Mouse (Mus musculus): ENCODE data around the gene Aebp2. TPM values are rescaled to one million over a fixed set of nuclear protein-coding genes. Genes with fewer than 3 reads are reported as not detected.
"Not testable (repeated sequence)": the region's sequence is repeated elsewhere in the genome, so short reads cannot be mapped to it uniquely, and the experiment has no call there.

Aebp2 gene
- total RNA-seq, 2 experiments from 2014 or later, result 63.1 TPM

- no peak for DNase-seq (ENCODE audit: low spot score in 2 of 2)
These were observed 27.3 kb downstream of the Aebp2 start for GRCm38 (mm10) chr6:140649812-140650211.

GRCm38 (mm10) chr6:140651923-140652322 is 29.5 kb downstream of the Aebp2 start:
- DNase-seq (ENCODE audit: low spot score in 2 of 2), result no peak

- DNase-seq (ENCODE audit: low spot score in 2 of 2), result no peak
These were observed 33.0 kb downstream of the Aebp2 start for GRCm38 (mm10) chr6:140655451-140655850.

DNA sequence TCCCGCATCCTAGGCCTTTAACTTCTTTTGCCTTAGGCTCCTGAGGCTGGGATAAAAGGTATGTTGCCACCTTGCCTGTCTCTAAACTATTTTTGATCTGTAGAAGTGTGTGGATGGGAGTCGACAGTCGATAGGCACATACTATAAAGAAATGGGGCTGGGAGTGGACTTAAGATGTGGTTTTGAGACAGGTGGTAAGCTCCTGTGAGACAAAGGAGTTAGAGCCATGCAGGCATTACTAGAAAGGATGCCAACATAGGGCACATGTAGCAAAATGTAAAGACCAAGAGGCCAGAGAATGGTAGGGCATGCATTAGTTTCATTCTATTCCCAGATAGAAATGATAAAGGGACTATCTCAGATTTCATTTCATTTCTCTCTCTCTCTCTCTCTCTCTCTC is 34.5 kb downstream of the Aebp2 start:
- DNase-seq (ENCODE audit: low spot score in 2 of 2), result no peak

- no peak for DNase-seq (ENCODE audit: low spot score in 2 of 2)
These were observed 35.6 kb downstream of the Aebp2 start for GRCm38 (mm10) chr6:140657920-140658522.

- no peak for DNase-seq (ENCODE audit: low spot score in 2 of 2)
These were observed 38.6 kb downstream of the Aebp2 start for GRCm38 (mm10) chr6:140661111-140661510.

DNA sequence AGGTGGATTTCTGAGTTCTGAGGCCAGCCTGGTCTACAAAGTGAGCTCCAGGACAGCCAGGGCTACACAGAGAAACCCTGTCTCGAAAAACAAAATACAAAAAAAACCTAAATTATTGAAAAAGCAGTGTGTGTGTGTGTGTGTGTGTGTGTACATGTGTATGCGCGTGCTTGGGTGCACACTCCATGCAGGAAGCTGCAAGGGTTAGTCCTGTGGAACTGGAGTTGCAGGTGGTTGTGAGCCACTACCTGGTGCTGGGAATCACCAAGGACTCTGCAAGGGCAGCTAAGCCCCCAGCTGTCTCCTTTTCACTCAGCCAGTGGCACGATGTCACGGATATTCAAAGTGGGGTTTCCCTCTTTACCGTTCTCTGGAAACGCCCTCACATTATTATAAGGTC is 39.3 kb downstream of the Aebp2 start:
- no peak for DNase-seq (ENCODE audit: low spot score in 2 of 2)

- DNase-seq (ENCODE audit: low spot score in 2 of 2), result no peak
These were observed 39.8 kb downstream of the Aebp2 start for GRCm38 (mm10) chr6:140662290-140662689.

DNA sequence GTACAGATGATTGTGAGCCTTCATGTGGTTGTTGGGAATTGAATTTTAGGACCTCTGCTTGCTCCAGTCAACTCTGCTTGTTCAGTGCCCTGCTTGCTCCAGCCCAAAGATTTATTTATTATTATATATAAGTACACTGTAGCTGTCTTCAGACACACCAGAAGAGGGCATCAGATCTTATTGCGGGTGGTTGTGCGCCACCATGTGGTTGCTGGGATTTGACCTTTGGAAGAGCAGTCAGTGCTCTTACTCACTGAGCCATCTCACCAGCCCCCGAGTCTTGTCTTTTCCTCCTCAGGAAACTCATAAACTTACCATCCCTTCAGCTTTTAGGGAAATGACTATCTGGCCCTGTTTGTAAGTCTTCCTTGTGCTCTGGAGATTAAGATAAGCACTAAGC is 40.2 kb downstream of the Aebp2 start:
- DNase-seq (ENCODE audit: low spot score in 2 of 2), result not testable (repeated sequence)

GRCm38 (mm10) chr6:140664611-140665010 is 42.1 kb downstream of the Aebp2 start:
- DNase-seq (ENCODE audit: low spot score in 2 of 2), result no peak

DNA sequence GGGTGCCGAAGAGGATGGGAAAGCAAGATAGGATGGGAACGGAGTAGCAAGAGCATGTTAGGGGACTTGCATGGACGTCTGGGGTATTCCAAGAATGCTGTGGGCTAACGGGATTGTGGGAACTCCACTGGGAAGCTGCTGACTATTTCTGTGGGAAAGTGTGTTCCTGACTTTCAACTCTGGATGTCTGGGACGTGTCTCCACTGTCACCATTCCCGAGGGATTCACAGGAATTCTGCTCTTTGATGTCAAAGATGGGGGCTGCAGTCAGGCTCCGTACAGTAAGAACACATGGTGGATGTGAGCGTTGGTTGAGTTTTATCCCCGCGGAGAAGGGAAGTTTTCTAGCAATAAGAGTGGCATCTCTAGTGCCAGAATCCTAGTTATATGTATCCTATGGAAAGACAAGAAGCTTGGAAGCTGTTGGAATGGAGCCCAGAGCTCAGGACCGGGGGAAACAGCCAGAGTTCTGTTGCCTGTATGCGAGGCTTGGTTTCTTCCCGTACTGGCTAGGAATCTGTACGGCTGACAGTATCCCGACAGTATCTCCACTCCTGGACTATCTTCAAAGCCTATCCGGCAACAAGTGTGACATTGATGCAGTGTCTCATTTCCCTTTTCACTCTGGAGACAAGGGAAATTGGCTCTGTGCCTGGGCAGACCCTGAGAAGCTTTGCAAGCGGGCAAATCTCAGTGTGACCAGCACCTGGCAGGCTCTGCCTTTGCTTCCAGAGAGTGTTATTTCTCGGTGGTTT is 44.2 kb downstream of the Aebp2 start:
- peak in 1 of 2 experiments; percentile 16 for DNase-seq (ENCODE audit: low spot score in 2 of 2)

DNA sequence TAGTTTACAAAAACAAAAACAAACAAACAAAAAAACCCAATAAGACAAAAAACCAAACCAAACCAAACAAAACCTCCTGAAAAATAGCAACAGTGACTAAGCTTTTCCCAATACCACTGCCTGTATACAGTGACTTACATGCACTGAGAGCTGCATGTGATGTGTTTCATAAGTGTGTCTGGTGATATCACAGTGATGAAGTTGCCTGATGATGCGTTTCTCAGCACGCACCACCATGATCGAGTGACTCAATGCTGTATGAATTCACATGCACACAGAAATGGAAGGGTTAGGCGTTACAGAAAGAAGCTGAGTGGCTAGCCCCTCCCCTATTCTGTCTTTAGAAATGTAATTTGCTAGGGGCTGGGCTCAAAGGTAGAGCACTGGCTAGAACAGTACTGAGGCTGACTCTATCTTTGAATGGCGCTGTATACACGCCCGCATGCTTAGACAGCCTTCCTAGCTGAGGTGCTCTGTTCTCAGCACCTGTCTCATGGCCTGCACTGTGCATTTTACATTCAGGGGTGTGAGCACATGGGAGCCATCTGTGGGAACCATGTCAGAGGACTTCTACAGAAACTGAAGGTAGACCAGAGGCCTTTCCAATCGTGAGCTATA is 44.9 kb downstream of the Aebp2 start:
- DNase-seq (ENCODE audit: low spot score in 2 of 2), result no peak

- no peak for DNase-seq (ENCODE audit: low spot score in 2 of 2)
These were observed 52.0 kb downstream of the Aebp2 start for GRCm38 (mm10) chr6:140674414-140674813.

GRCm38 (mm10) chr6:140676094-140676493 is 53.6 kb downstream of the Aebp2 start:
- no peak for DNase-seq (ENCODE audit: low spot score in 2 of 2)

GRCm38 (mm10) chr6:140677041-140677440 is 54.6 kb downstream of the Aebp2 start:
- no peak for DNase-seq (ENCODE audit: low spot score in 2 of 2)

GRCm38 (mm10) chr6:140677960-140678359 is 55.5 kb downstream of the Aebp2 start:
- no peak for DNase-seq (ENCODE audit: low spot score in 2 of 2)

DNA sequence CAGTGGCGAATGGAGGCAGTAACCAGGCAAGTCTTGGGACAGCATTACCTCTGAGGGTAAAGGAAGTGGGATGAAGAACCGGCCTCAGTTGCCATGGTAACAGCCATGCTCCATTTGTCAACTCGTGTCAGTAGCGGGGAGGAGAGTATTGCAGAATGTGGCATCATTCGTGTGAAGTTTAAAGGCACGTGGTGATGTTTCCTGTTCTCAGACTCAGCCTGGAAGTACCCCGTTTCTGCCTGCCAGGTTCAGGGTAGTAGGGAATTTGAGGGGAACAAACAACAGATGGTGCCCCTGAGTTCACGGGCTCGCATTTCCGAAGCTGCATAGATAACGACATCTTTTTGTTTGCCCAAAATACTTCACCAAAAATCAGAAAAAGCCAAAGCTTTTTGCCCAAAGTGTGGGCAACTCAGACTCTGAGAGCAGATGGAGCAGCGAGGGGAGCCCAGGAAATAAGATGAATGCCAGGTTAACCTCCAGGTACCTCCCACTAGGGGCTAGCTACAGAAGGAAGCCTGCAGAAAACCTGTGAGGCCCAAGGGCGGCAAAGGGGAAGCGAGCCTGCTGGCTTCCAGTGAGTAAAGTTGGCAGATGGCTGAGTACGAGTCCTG is 56.3 kb downstream of the Aebp2 start:
- DNase-seq (ENCODE audit: low spot score in 2 of 2), result no peak

- no peak for DNase-seq (ENCODE audit: low spot score in 2 of 2)
These were observed 58.2 kb downstream of the Aebp2 start for GRCm38 (mm10) chr6:140680713-140681112.

GRCm38 (mm10) chr6:140682829-140683228 is 60.4 kb downstream of the Aebp2 start:
- DNase-seq (ENCODE audit: low spot score in 2 of 2), result no peak

GRCm38 (mm10) chr6:140684403-140684802 is 61.9 kb downstream of the Aebp2 start:
- no peak for DNase-seq (ENCODE audit: low spot score in 2 of 2)

DNA sequence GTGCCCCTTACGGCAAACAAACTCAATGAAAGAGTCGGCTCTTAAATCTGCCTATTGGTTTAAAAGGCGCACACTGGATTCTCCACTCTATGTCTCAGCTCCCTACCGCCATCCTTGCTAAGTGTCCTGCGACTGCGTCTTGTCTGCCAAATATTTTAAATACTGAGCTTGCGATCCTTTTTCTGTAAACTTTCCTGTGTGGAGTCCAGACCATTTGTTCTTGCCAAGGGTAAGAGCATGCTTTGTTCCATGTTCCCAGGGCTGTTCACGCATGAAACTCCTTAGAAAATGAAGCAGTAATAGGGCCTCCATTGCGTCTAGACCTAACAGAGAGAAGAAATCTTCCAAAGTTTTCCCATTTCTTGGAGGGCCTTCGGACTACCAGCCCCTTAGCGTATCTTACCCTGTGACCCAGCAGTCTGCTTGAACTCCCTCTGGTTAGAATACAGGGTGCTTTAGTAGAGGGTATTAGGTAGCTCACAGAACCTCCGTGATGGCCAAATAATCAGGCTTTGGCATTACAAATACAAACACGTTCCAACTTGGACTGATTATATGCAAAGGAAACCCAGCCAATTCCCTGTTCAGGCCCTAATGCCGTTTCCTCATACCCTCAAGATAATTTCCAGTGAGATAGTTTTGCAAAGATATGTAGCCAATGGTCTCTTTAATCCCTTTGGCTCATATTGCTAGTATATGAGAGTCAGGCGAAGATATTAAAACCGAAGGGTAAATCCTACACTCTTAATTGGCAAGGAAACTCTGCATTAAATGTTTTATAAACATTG is 67.3 kb downstream of the Aebp2 start:
- no peak for DNase-seq (ENCODE audit: low spot score in 2 of 2)
